Mouse (Mus musculus) CH12.LX (cell line): ENCODE measurements around the gene Tubg1. TPM values are rescaled to one million over a fixed set of nuclear protein-coding genes. Genes with fewer than 3 reads are reported as not detected.

Experiments
- DNase-seq: peaks from one replicate; pipeline ENCODE4 v3.0.0-alpha.2; 2013; ENCODE audit errors: extremely low read depth
- H3K27ac ChIP-seq: 2 replicates; pipeline ENCODE4 v1.5.1; 2012; ENCODE audit warnings: low read depth, mild to moderate bottlenecking, control low read depth, moderate library complexity; ENCODE audit not compliant: insufficient read depth
- H3K27me3 ChIP-seq: replicated peaks from 2 replicates; pipeline ENCODE3; 2012; ENCODE audit warnings: inconsistent platforms
- H3K36me3 ChIP-seq, 2 experiments: replicated peaks in 1 of 2; 2 replicates each; pipeline versions ENCODE3 to v1.6.1; 2012; ENCODE audit warnings: inconsistent platforms in 1 of 2, low read length in 1 of 2, mild to moderate bottlenecking in 1 of 2, mixed read lengths in 1 of 2, moderate library complexity in 1 of 2; ENCODE audit not compliant: control insufficient read depth in 1 of 2, insufficient read depth in 1 of 2
- H3K4me1 ChIP-seq, 2 experiments: 2 replicates each; pipeline ENCODE4 v1.6.1; 2012; ENCODE audit warnings: inconsistent platforms in 1 of 2, moderate library complexity in 1 of 2; ENCODE audit not compliant: insufficient read depth in 2 of 2, control insufficient read depth in 1 of 2
- H3K4me2 ChIP-seq: 2 replicates; pipeline ENCODE4 v1.6.1; 2012; ENCODE audit warnings: low read depth, mild to moderate bottlenecking, control low read depth; ENCODE audit not compliant: poor library complexity, insufficient read depth, severe bottlenecking
- H3K4me3 ChIP-seq, 3 experiments: fragments of 150-350 bp in 1 of 3; sonication (generic) in 1 of 3; replicated peaks in 1 of 3; 2 replicates each; pipeline versions ENCODE3 to v1.5.1; 2011 to 2012; ENCODE audit warnings: low read depth in 2 of 3, low read length in 2 of 3, mild to moderate bottlenecking in 2 of 3, moderate library complexity in 2 of 3, control low read depth in 1 of 3, improper control_type of control experiment in 1 of 3, inconsistent platforms in 1 of 3, mixed read lengths in 1 of 3; ENCODE audit not compliant: poor library complexity in 1 of 3
- H3K79me2 ChIP-seq: replicated peaks from 2 replicates; pipeline ENCODE4 v1.6.1; 2012; ENCODE audit warnings: mild to moderate bottlenecking, moderate library complexity; ENCODE audit not compliant: control insufficient read depth, poor library complexity, insufficient read depth, severe bottlenecking; ENCODE audit errors: extremely low read depth
- H3K9ac ChIP-seq: 2 replicates; pipeline ENCODE4 v1.6.1; 2012; ENCODE audit warnings: low read depth, mild to moderate bottlenecking, control low read depth, moderate library complexity; ENCODE audit not compliant: insufficient read depth
- H3K9me3 ChIP-seq: replicated peaks from 2 replicates; pipeline ENCODE3; 2012; ENCODE audit warnings: low read length, inconsistent platforms, mixed read lengths
- BHLHE40 ChIP-seq: IDR thresholded peaks from 2 replicates; pipeline ENCODE4 v1.6.1; 2011; ENCODE audit warnings: mild to moderate bottlenecking, low read depth, low read length, improper control_type of control experiment
- CHD1 ChIP-seq: IDR thresholded peaks from 2 replicates; pipeline ENCODE4 v1.6.1; 2012; ENCODE audit warnings: low read depth, low read length, improper control_type of control experiment, inconsistent platforms
- CHD2 ChIP-seq: IDR thresholded peaks from 2 replicates; pipeline ENCODE4 v1.6.1; 2011; ENCODE audit warnings: low read length, improper control_type of control experiment
- CTCF ChIP-seq, 2 experiments: IDR thresholded peaks in 1 of 2; conservative IDR thresholded peaks in 1 of 2; 2 replicates each; pipeline ENCODE4 v1.5.1; 2011 to 2012; ENCODE audit warnings: low read depth in 2 of 2, low read length in 2 of 2, improper control_type of control experiment in 1 of 2, inconsistent platforms in 1 of 2, mild to moderate bottlenecking in 1 of 2, moderate library complexity in 1 of 2
- E2F4 ChIP-seq: IDR thresholded peaks from 2 replicates; pipeline ENCODE4 v1.6.1; 2011; ENCODE audit warnings: low read depth, low read length, improper control_type of control experiment; ENCODE audit not compliant: insufficient replicate concordance
- ELF1 ChIP-seq: IDR thresholded peaks from 2 replicates; pipeline ENCODE4 v1.6.1; 2014; ENCODE audit warnings: low read depth, mild to moderate bottlenecking, inconsistent platforms, low read length, improper control_type of control experiment
- EP300 ChIP-seq: IDR thresholded peaks from 2 replicates; pipeline ENCODE4 v1.6.1; 2011; ENCODE audit warnings: low read length, improper control_type of control experiment
- ETS1 ChIP-seq: conservative IDR thresholded peaks from 2 replicates; pipeline ENCODE4 v1.6.1; 2012; ENCODE audit warnings: low read depth, mild to moderate bottlenecking, inconsistent platforms, low read length, improper control_type of control experiment, moderate library complexity
- GABPA ChIP-seq: IDR thresholded peaks from 2 replicates; pipeline ENCODE4 v1.6.1; 2012; ENCODE audit warnings: low read depth, low read length, improper control_type of control experiment, inconsistent platforms; ENCODE audit not compliant: insufficient replicate concordance
- IRF4 ChIP-seq: IDR thresholded peaks from 2 replicates; pipeline ENCODE4 v1.6.1; 2014; ENCODE audit warnings: low read depth, mild to moderate bottlenecking, inconsistent platforms, low read length, improper control_type of control experiment
- JUN ChIP-seq: IDR thresholded peaks from 2 replicates; pipeline ENCODE4 v1.6.1; 2011; ENCODE audit warnings: low read depth, mild to moderate bottlenecking, low read length, improper control_type of control experiment, moderate library complexity; ENCODE audit not compliant: insufficient read depth
- KAT2A ChIP-seq: IDR thresholded peaks from 2 replicates; pipeline ENCODE4 v1.6.1; 2012; ENCODE audit warnings: low read length, improper control_type of control experiment, inconsistent platforms; ENCODE audit not compliant: insufficient replicate concordance
- MAFK ChIP-seq: IDR thresholded peaks from 2 replicates; pipeline ENCODE4 v1.6.1; 2011; ENCODE audit warnings: low read length, improper control_type of control experiment; ENCODE audit not compliant: insufficient replicate concordance
- MAX ChIP-seq: IDR thresholded peaks from 2 replicates; pipeline ENCODE4 v1.6.1; 2011; ENCODE audit warnings: low read length, improper control_type of control experiment
- MAZ ChIP-seq: IDR thresholded peaks from 2 replicates; pipeline ENCODE4 v1.6.1; 2012; ENCODE audit warnings: low read depth, mild to moderate bottlenecking, inconsistent platforms, low read length, improper control_type of control experiment, moderate library complexity
- MEF2A ChIP-seq: IDR thresholded peaks from 2 replicates; pipeline ENCODE4 v1.6.1; 2014; ENCODE audit warnings: low read depth, mild to moderate bottlenecking, inconsistent platforms, low read length, improper control_type of control experiment, borderline replicate concordance
- MXI1 ChIP-seq: IDR thresholded peaks from 2 replicates; pipeline ENCODE4 v1.6.1; 2011; ENCODE audit warnings: mild to moderate bottlenecking, low read depth, low read length, improper control_type of control experiment
- MYC ChIP-seq: IDR thresholded peaks from 2 replicates; pipeline ENCODE4 v1.6.1; 2011; ENCODE audit warnings: low read depth, mild to moderate bottlenecking, improper control_type of control experiment, low read length
- NELFE ChIP-seq: IDR thresholded peaks from 2 replicates; pipeline ENCODE4 v1.6.1; 2011; ENCODE audit warnings: low read depth, low read length, improper control_type of control experiment
- NRF1 ChIP-seq: IDR thresholded peaks from 2 replicates; pipeline ENCODE4 v1.6.1; 2014; ENCODE audit warnings: low read depth, mild to moderate bottlenecking, inconsistent platforms, low read length, improper control_type of control experiment, moderate library complexity
- PAX5 ChIP-seq: IDR thresholded peaks from 2 replicates; pipeline ENCODE4 v1.6.1; 2012; ENCODE audit warnings: low read length, inconsistent platforms, mixed read lengths
- POLR2AphosphoS2 ChIP-seq: IDR thresholded peaks from 2 replicates; pipeline ENCODE4 v1.6.1; 2011; ENCODE audit warnings: low read depth, low read length, improper control_type of control experiment
- SIN3A ChIP-seq: IDR thresholded peaks from 2 replicates; pipeline ENCODE4 v1.6.1; 2012; ENCODE audit warnings: low read length, improper control_type of control experiment, inconsistent platforms
- SMC3 ChIP-seq: IDR thresholded peaks from 2 replicates; pipeline ENCODE4 v1.6.1; 2011; ENCODE audit warnings: low read depth, low read length, improper control_type of control experiment
- TBP ChIP-seq: conservative IDR thresholded peaks from 2 replicates; pipeline ENCODE4 v1.6.1; 2011; ENCODE audit warnings: low read depth, low read length, improper control_type of control experiment
- TCF12 ChIP-seq: IDR thresholded peaks from 2 replicates; pipeline ENCODE4 v1.6.1; 2014; ENCODE audit warnings: low read depth, mild to moderate bottlenecking, inconsistent platforms, low read length, improper control_type of control experiment
- USF1 ChIP-seq: IDR thresholded peaks from 2 replicates; pipeline ENCODE4 v1.6.1; 2014; ENCODE audit warnings: low read depth, mild to moderate bottlenecking, inconsistent platforms, low read length, improper control_type of control experiment
- USF2 ChIP-seq: conservative IDR thresholded peaks from 2 replicates; pipeline ENCODE4 v1.6.1; 2011; ENCODE audit warnings: low read depth, low read length, improper control_type of control experiment
- ZMIZ1 ChIP-seq: IDR thresholded peaks from 2 replicates; pipeline ENCODE4 v1.6.1; 2012; ENCODE audit warnings: low read depth, mild to moderate bottlenecking, inconsistent platforms, low read length, improper control_type of control experiment
- ZNF384 ChIP-seq: IDR thresholded peaks from 2 replicates; pipeline ENCODE4 v1.6.1; 2012; ENCODE audit warnings: low read depth, low read length, improper control_type of control experiment, inconsistent platforms
- dilution Hi-C: fragments of 300-500 bp; cut with MboI; formaldehyde crosslinking; loops from 2 replicates; pipeline ENCODE4 v1.14.3; 2020; ENCODE audit warnings: low sequenced_read_pairs; ENCODE audit not compliant: extremely low pct_unique_long_range_greater_than_20kb, extremely low pct_ligation_motif_present
- in situ Hi-C: fragments of 300-500 bp; cut with MboI; formaldehyde crosslinking; loops from 3 replicates; pipeline ENCODE4 v1.14.3; 2019; ENCODE audit warnings: low sequenced_read_pairs, low pct_ligation_motif_present, low pct_unique_long_range_greater_than_20kb, mixed read lengths
- polyA plus RNA-seq: library from polyadenylated mRNA; unstranded; fragments of >175 nt; gene quantifications from 2 replicates; pipeline ENCODE4 v1.2.1, GENCODE M21; 2012; ENCODE audit warnings: low read depth; ENCODE audit not compliant: insufficient read length
- total RNA-seq, 2 experiments: library from RNA; depleted of rRNA; stranded (reverse); fragments of 300-350 nt in 1 of 2; fragments of >200 nt in 1 of 2; gene quantifications; 2 replicates each; pipeline ENCODE4 v1.2.3; 2012 to 2014

Gene Tubg1
- total and polyA plus RNA-seq, 3 experiments, result 57.4 to 190 (median 108) TPM

GRCm38 (mm10) chr11:101094930-101095313 lies 24.8 kb upstream of the Tubg1 start:
- H3K4me2 ChIP-seq, result peak overlapping the region; percentile 92
- dilution Hi-C loops (no loop called here), in situ Hi-C loops (no loop called here)
- H3K27ac ChIP-seq, result peak overlapping the region; percentile 3; the same call in 1 of the 2 replicates
- no peaks in the 10 kb centered on the region for H3K9me3 ChIP-seq
- peaks cover 68 to 75% of the 10 kb centered on the region in 2 experiments for H3K36me3 ChIP-seq
- H3K79me2 ChIP-seq, result peaks cover 23% of the 10 kb centered on the region
- DNase-seq, result no peak
- peaks cover 13 to 52% of the 10 kb centered on the region in 2 experiments for H3K4me1 ChIP-seq
- no peak for TF ChIP-seq E2F4
- TF ChIP-seq USF2, result no peak
- no peak for TF ChIP-seq KAT2A
- TF ChIP-seq MXI1, result no peak
- TF ChIP-seq ETS1, result no peak
- TF ChIP-seq MEF2A, result no peak
- no peak for TF ChIP-seq JUN
- TF ChIP-seq ZMIZ1, result no peak
- no peak for TF ChIP-seq GABPA
- TF ChIP-seq EP300, result no peak
- no peak for TF ChIP-seq SMC3
- TF ChIP-seq CHD2, result no peak
- TF ChIP-seq MYC, result no peak
- no peak for TF ChIP-seq MAFK
- no peak for TF ChIP-seq CTCF (conservative IDR thresholded peaks at IDR 0.05 in 1 of 2, IDR thresholded peaks at IDR 0.05 in 1 of 2; ENCODE audit: low read depth in 2 of 2, low read length in 2 of 2)
- no peak for TF ChIP-seq TCF12
- no peak for TF ChIP-seq ELF1
- no peak for TF ChIP-seq BHLHE40
- H3K27me3 ChIP-seq, result no peaks in the 10 kb centered on the region
- H3K4me3 ChIP-seq, result peak overlapping the region; percentile 68 to 88 (median 80)
- peak overlapping the region; percentile 79 for H3K9ac ChIP-seq

GRCm38 (mm10) chr11:101095314-101096024 lies 24.3 kb upstream of the Tubg1 start, which contains the start of gene Psmc3ip:
Gene Psmc3ip, minus strand, starts transcription at chr11:101095436.
- DNase-seq, result peak; percentile 99
- Histone ChIP-seq H3K4me3 (peak within 1 kb of the TSS; percentile 68 to 88 (median 80)), H3K27ac (peak within 1 kb of the TSS; percentile 97), H3K27me3 (no peaks in the 10 kb centered on the region), H3K4me2 (peak within 1 kb of the TSS; percentile 92), H3K79me2 (peaks cover 23% of the 10 kb centered on the region), H3K4me1 (peaks cover 13 to 52% of the 10 kb centered on the region in 2 experiments), H3K9ac (peak within 1 kb of the TSS; percentile 93), H3K36me3 (peaks cover 67 to 75% of the 10 kb centered on the region in 2 experiments), H3K9me3 (no peaks in the 10 kb centered on the region)
- dilution Hi-C loops, result no loop called here
- in situ Hi-C loops, result no loop called here
- TF ChIP-seq JUN, result peak; percentile 49
- TF ChIP-seq TBP, result peak; percentile 82
- TF ChIP-seq MAFK, result peak; percentile 84
- peak; percentile 99 for TF ChIP-seq EP300
- peak; percentile 96 for TF ChIP-seq IRF4
- TF ChIP-seq TCF12, result peak; percentile 100
- TF ChIP-seq SMC3, result peak; percentile 86
- TF ChIP-seq MAZ, result peak; percentile 87
- 0 out of 2 replicates have a peak, but pooled peaks have one; percentile 1 for TF ChIP-seq USF1
- peak; percentile 99 for TF ChIP-seq POLR2AphosphoS2
- peak; percentile 43; the same call in 1 of the 2 replicates for TF ChIP-seq ZNF384
- TF ChIP-seq NRF1, result peak; percentile 41; the same call in 1 of the 2 replicates
- TF ChIP-seq KAT2A, result peak; percentile 92; the same call in 1 of the 2 replicates
- TF ChIP-seq CHD1, result no peak; the same call in 1 of the 2 replicates
- peak; percentile 98 for TF ChIP-seq SIN3A
- TF ChIP-seq GABPA, result no peak; the same call in 1 of the 2 replicates
- TF ChIP-seq ETS1, result peak; percentile 81
- TF ChIP-seq CHD2, result peak; percentile 90
- peak; percentile 80 to 96 for TF ChIP-seq CTCF (conservative IDR thresholded peaks at IDR 0.05 in 1 of 2, IDR thresholded peaks at IDR 0.05 in 1 of 2; ENCODE audit: low read depth in 2 of 2, low read length in 2 of 2)
- peak; percentile 85 for TF ChIP-seq NELFE
- no peak for TF ChIP-seq PAX5
- TF ChIP-seq MAX, result peak; percentile 93
